Mouse (Mus musculus) frontal cortex, postnatal 25 days (tissue): ENCODE results near the gene Ifitm7.
"Not testable (repeated sequence)": the region's sequence is repeated elsewhere in the genome, so short reads cannot be mapped to it uniquely, and the experiment has no call there.

Source experiments
- DNase-seq, 2 experiments: peaks; one replicate each; pipeline ENCODE4 v3.0.0; 2022; ENCODE audit warnings: low spot score in 2 of 2

Gene Ifitm7

GRCm38 (mm10) chr16:13981726-13982125, 5.0 kb downstream of the Ifitm7 start:
- DNase-seq: not testable (repeated sequence)

GRCm38 (mm10) chr16:13977026-13977425, 9.7 kb downstream of the Ifitm7 start:
- not testable (repeated sequence) for DNase-seq

GRCm38 (mm10) chr16:13976358-13976896, 10.3 kb downstream of the Ifitm7 start:
- not testable (repeated sequence) for DNase-seq

GRCm38 (mm10) chr16:13972051-13972450, 14.6 kb downstream of the Ifitm7 start:
- DNase-seq: no peak

GRCm38 (mm10) chr16:13969096-13969495, 17.6 kb downstream of the Ifitm7 start:
- no peak for DNase-seq

GRCm38 (mm10) chr16:13962053-13962452, 24.6 kb downstream of the Ifitm7 start:
- no peak for DNase-seq

GRCm38 (mm10) chr16:13951245-13951644, 35.4 kb downstream of the Ifitm7 start:
- DNase-seq: no peak

- DNase-seq: no peak
Measured at GRCm38 (mm10) chr16:13946306-13946705, 40.4 kb downstream of the Ifitm7 start.

- no peak for DNase-seq
Measured at GRCm38 (mm10) chr16:13945153-13945552, 41.5 kb downstream of the Ifitm7 start.

- DNase-seq: no peak
Measured at GRCm38 (mm10) chr16:13944752-13945151, 41.9 kb downstream of the Ifitm7 start.

GRCm38 (mm10) chr16:13944178-13944577, 42.5 kb downstream of the Ifitm7 start:
- no peak for DNase-seq

GRCm38 (mm10) chr16:13940847-13941395, 45.8 kb downstream of the Ifitm7 start:
- DNase-seq: no peak

- DNase-seq: peak; percentile 63 to 67
Measured at GRCm38 (mm10) chr16:13940139-13940846, 46.4 kb downstream of the Ifitm7 start.
